Mouse (Mus musculus): ENCODE data around the gene Pacrg. TPM values are rescaled to one million over a fixed set of nuclear protein-coding genes. Genes with fewer than 3 reads are reported as not detected.

Gene Pacrg
- polyA plus RNA-seq, 1 experiment from 2014 or later, result 0.15 TPM

GRCm38 (mm10) chr17:10429406-10429805 lies 410.7 kb downstream of the Pacrg start:
- Histone ChIP-seq H3K4me1 (0 out of 2 replicates have a peak, but pooled peaks cover 8% of the 10 kb centered on the region), H3K36me3 (no peaks in the 10 kb centered on the region), H3K9ac (no peak overlapping the region), H3K27ac (no peak overlapping the region), H3K4me2 (no peak overlapping the region), H3K9me3 (replicated peaks) (no peaks in the 10 kb centered on the region), H3K4me3 (no peak overlapping the region), H3K27me3 (replicated peaks) (no peaks in the 10 kb centered on the region)
- ATAC-seq, result no peak
- 77% methylated on average over 11 of the region's 11 CpGs for WGBS (ENCODE audit: insufficient replicate concordance)

- Histone ChIP-seq H3K9ac (no peak overlapping the region), H3K27me3 (replicated peaks) (no peaks in the 10 kb centered on the region), H3K4me1 (0 out of 2 replicates have a peak, but pooled peaks cover 8% of the 10 kb centered on the region), H3K9me3 (replicated peaks) (no peaks in the 10 kb centered on the region), H3K27ac (no peak overlapping the region), H3K4me3 (no peak overlapping the region), H3K4me2 (no peak overlapping the region), H3K36me3 (no peaks in the 10 kb centered on the region)
- 20% methylated on average over 5 of the region's 5 CpGs for WGBS (ENCODE audit: insufficient replicate concordance)
- no peak for ATAC-seq
These were observed 414.8 kb downstream of the Pacrg start for GRCm38 (mm10) chr17:10425311-10425710.

- no peaks in the 10 kb centered on the region for H3K27me3 ChIP-seq (replicated peaks)
- WGBS (ENCODE audit: insufficient replicate concordance), result 70% methylated on average over 7 of the region's 7 CpGs
- no peak overlapping the region for H3K4me2 ChIP-seq
- no peaks in the 10 kb centered on the region for H3K4me1 ChIP-seq
- no peak overlapping the region for H3K27ac ChIP-seq
- ATAC-seq, result no peak
- H3K9ac ChIP-seq, result no peak overlapping the region
- H3K4me3 ChIP-seq, result no peak overlapping the region
- no peaks in the 10 kb centered on the region for H3K36me3 ChIP-seq
- no peaks in the 10 kb centered on the region for H3K9me3 ChIP-seq (replicated peaks)
These were observed 422.4 kb downstream of the Pacrg start for GRCm38 (mm10) chr17:10417558-10418253.

GRCm38 (mm10) chr17:10416995-10417394 lies 423.1 kb downstream of the Pacrg start:
- H3K36me3 ChIP-seq, result no peaks in the 10 kb centered on the region
- H3K9ac ChIP-seq, result no peak overlapping the region
- WGBS (ENCODE audit: insufficient replicate concordance), result 49% methylated on average over 4 of the region's 4 CpGs
- no peak overlapping the region for H3K27ac ChIP-seq
- no peak overlapping the region for H3K4me2 ChIP-seq
- H3K4me1 ChIP-seq, result no peaks in the 10 kb centered on the region
- H3K9me3 ChIP-seq (replicated peaks), result no peaks in the 10 kb centered on the region
- no peak overlapping the region for H3K4me3 ChIP-seq
- no peak for ATAC-seq
- H3K27me3 ChIP-seq (replicated peaks), result no peaks in the 10 kb centered on the region

GRCm38 (mm10) chr17:10416101-10416500 lies 424.0 kb downstream of the Pacrg start:
- H3K27ac ChIP-seq, result no peak overlapping the region
- ATAC-seq, result no peak
- WGBS (ENCODE audit: insufficient replicate concordance), result 67% methylated on average over 4 of the region's 4 CpGs

GRCm38 (mm10) chr17:10414383-10414782 lies 425.7 kb downstream of the Pacrg start:
- Histone ChIP-seq H3K27me3 (replicated peaks) (no peaks in the 10 kb centered on the region), H3K4me3 (no peak overlapping the region), H3K36me3 (no peaks in the 10 kb centered on the region), H3K27ac (no peak overlapping the region), H3K9ac (no peak overlapping the region), H3K4me1 (no peaks in the 10 kb centered on the region), H3K4me2 (no peak overlapping the region), H3K9me3 (replicated peaks) (no peaks in the 10 kb centered on the region)
- ATAC-seq, result no peak
- 49% methylated on average over 4 of the region's 4 CpGs for WGBS (ENCODE audit: insufficient replicate concordance)

More at GRCm38 (mm10) chr17:10416101-10416500, 424.0 kb downstream of the Pacrg start:
- Histone ChIP-seq H3K4me1 (no peaks in the 10 kb centered on the region), H3K9me3 (replicated peaks) (no peaks in the 10 kb centered on the region), H3K4me3 (no peak overlapping the region), H3K9ac (no peak overlapping the region), H3K36me3 (no peaks in the 10 kb centered on the region), H3K4me2 (no peak overlapping the region), H3K27me3 (replicated peaks) (no peaks in the 10 kb centered on the region)

- ATAC-seq, result no peak
- no peak overlapping the region for H3K9ac ChIP-seq
- H3K4me2 ChIP-seq, result no peak overlapping the region
- H3K9me3 ChIP-seq (replicated peaks), result no peaks in the 10 kb centered on the region
- no peaks in the 10 kb centered on the region for H3K4me1 ChIP-seq
- H3K36me3 ChIP-seq, result no peaks in the 10 kb centered on the region
- no peak overlapping the region for H3K27ac ChIP-seq
- no peak overlapping the region for H3K4me3 ChIP-seq
- 71% methylated on average over 9 of the region's 9 CpGs for WGBS (ENCODE audit: insufficient replicate concordance)
- no peaks in the 10 kb centered on the region for H3K27me3 ChIP-seq (replicated peaks)
These were observed 426.2 kb downstream of the Pacrg start for GRCm38 (mm10) chr17:10413870-10414269.

- no peak for ATAC-seq
- H3K27ac ChIP-seq, result no peak overlapping the region
These were observed 429.3 kb downstream of the Pacrg start for GRCm38 (mm10) chr17:10410597-10411476.

GRCm38 (mm10) chr17:10408681-10409081 lies 431.4 kb downstream of the Pacrg start:
- no peak overlapping the region for H3K4me3 ChIP-seq
- H3K9ac ChIP-seq, result no peak overlapping the region
- WGBS (ENCODE audit: insufficient replicate concordance), result 67% methylated on average over 4 of the region's 4 CpGs
- no peak overlapping the region for H3K4me2 ChIP-seq
- H3K9me3 ChIP-seq (replicated peaks), result no peaks in the 10 kb centered on the region
- no peaks in the 10 kb centered on the region for H3K27me3 ChIP-seq (replicated peaks)
- H3K4me1 ChIP-seq, result no peaks in the 10 kb centered on the region
- ATAC-seq, result no peak
- no peak overlapping the region for H3K27ac ChIP-seq
- H3K36me3 ChIP-seq, result no peaks in the 10 kb centered on the region

More at GRCm38 (mm10) chr17:10410597-10411476, 429.3 kb downstream of the Pacrg start:
- Histone ChIP-seq H3K27me3 (replicated peaks) (no peaks in the 10 kb centered on the region), H3K4me1 (no peaks in the 10 kb centered on the region), H3K9ac (no peak overlapping the region), H3K36me3 (no peaks in the 10 kb centered on the region), H3K4me2 (no peak overlapping the region), H3K4me3 (no peak overlapping the region), H3K9me3 (replicated peaks) (no peaks in the 10 kb centered on the region)
- WGBS (ENCODE audit: insufficient replicate concordance), result 50% methylated on average over 8 of the region's 8 CpGs

- Histone ChIP-seq H3K27me3 (replicated peaks) (no peaks in the 10 kb centered on the region), H3K9ac (no peak overlapping the region), H3K27ac (no peak overlapping the region), H3K36me3 (no peaks in the 10 kb centered on the region), H3K9me3 (replicated peaks) (no peaks in the 10 kb centered on the region), H3K4me1 (no peaks in the 10 kb centered on the region), H3K4me2 (no peak overlapping the region), H3K4me3 (no peak overlapping the region)
- no peak for ATAC-seq
- WGBS (ENCODE audit: insufficient replicate concordance), result 48% methylated on average over 7 of the region's 7 CpGs
These were observed 432.9 kb downstream of the Pacrg start for GRCm38 (mm10) chr17:10407031-10407722.

GRCm38 (mm10) chr17:10406311-10406710 lies 433.8 kb downstream of the Pacrg start:
- Histone ChIP-seq H3K27me3 (replicated peaks) (no peaks in the 10 kb centered on the region), H3K9ac (no peak overlapping the region), H3K4me1 (no peaks in the 10 kb centered on the region), H3K36me3 (no peaks in the 10 kb centered on the region), H3K27ac (no peak overlapping the region), H3K9me3 (replicated peaks) (no peaks in the 10 kb centered on the region), H3K4me2 (no peak overlapping the region), H3K4me3 (no peak overlapping the region)
- ATAC-seq, result no peak
- WGBS (ENCODE audit: insufficient replicate concordance), result 72% methylated on average over 7 of the region's 7 CpGs

- no peaks in the 10 kb centered on the region for H3K36me3 ChIP-seq
- no peaks in the 10 kb centered on the region for H3K27me3 ChIP-seq (replicated peaks)
- H3K9ac ChIP-seq, result no peak overlapping the region
- H3K4me3 ChIP-seq, result no peak overlapping the region
- ATAC-seq, result no peak
- H3K9me3 ChIP-seq (replicated peaks), result no peaks in the 10 kb centered on the region
- WGBS (ENCODE audit: insufficient replicate concordance), result 69% methylated on average over 7 of the region's 7 CpGs
- no peaks in the 10 kb centered on the region for H3K4me1 ChIP-seq
- H3K27ac ChIP-seq, result no peak overlapping the region
- H3K4me2 ChIP-seq, result no peak overlapping the region
These were observed 434.2 kb downstream of the Pacrg start for GRCm38 (mm10) chr17:10405906-10406305.

Measured in liver, embryonic 12.5 days (tissue).